Mouse (Mus musculus): Measurements from ENCODE around the gene Nt5dc1. TPM values are rescaled to one million over a fixed set of nuclear protein-coding genes. Genes with fewer than 3 reads are reported as not detected.

Gene Nt5dc1
- polyA plus RNA-seq, 1 experiment: 8.5 TPM

Other genes starting within 250 kb of the Nt5dc1 start
- gene Dse, start 210.8 kb downstream of the Nt5dc1 start, polyA plus RNA-seq (2012; rRNA removed): 15.6 and 23.2 TPM in 2 replicates
- 28.5 and 33.6 TPM in 2 replicates for gene Tspyl1, start 136.4 kb downstream of the Nt5dc1 start, polyA plus RNA-seq (2012; rRNA removed)
- gene Tspyl4, start 121.1 kb downstream of the Nt5dc1 start, polyA plus RNA-seq (2012; rRNA removed): 5.3 and 6.4 TPM in 2 replicates
- not detected in 2 replicates for gene Col10a1, start 28.6 kb downstream of the Nt5dc1 start, polyA plus RNA-seq (2012; rRNA removed)
- gene Frk, start 64.8 kb upstream of the Nt5dc1 start, polyA plus RNA-seq (2012; rRNA removed): 6.0 and 7.8 TPM in 2 replicates

Measured in gonadal fat pad, adult 2 months (tissue).